Mouse (Mus musculus) megakaryocyte, embryonic 14.5 days (primary cell): Measurements from ENCODE around the gene Ppfia1.

ENCODE experiments used
- FLI1 ChIP-seq: IDR thresholded peaks from 2 replicates; pipeline ENCODE4 v1.6.1; 2012; ENCODE audit warnings: low read length, inconsistent platforms, mixed read lengths
- GATA1 ChIP-seq: IDR thresholded peaks from 3 replicates; pipeline ENCODE4 v1.6.1; 2012; ENCODE audit warnings: mixed read lengths, low read length, inconsistent platforms, borderline replicate concordance

- no peak for TF ChIP-seq GATA1
- no peak for TF ChIP-seq FLI1
Observed at GRCm38 (mm10) chr7:144562016-144562415, 8.5 kb upstream of the Ppfia1 start.
